In the genomic region with DNA sequence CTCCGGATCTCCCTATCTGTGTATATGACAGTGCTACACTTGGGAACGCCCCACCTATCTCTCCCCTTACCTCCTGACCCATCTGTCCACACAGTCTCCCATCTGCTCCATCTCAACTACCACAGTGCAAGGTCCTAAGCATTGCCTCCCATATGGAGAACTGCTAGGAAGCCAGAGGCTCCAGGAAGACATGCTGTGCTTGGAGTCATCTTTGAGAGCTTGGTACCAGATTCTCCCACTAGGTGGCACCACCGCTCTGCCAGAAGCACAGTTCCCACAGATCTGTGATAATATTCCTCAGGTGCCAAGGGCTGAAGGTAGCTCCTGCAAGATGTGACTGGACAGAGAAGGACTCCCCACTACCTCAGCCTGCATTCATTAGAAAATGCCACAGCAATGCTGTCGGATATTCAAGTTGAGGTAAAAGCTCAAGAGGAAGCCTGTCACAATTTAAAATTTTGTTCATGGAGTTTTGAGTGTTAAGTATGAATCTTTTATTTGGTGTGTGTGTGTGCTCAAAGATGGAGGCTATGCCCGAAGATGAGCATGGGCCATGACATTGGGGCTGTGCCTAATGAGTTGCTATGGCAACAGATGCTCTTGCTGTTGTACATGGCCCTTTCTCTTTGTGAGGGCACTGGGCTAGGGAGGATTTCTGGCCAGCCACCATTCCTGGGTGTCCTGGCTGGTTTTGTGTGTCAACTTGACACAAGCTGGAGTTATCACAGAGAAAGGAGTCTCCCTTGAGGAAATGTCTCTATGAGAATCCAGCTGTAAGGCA, we compare ENCODE assay signal across 9 mouse cellular contexts. TPM values are rescaled to one million over a fixed set of nuclear protein-coding genes. Genes with fewer than 3 reads are reported as not detected.
A peak's percentile ranks its signal among the peaks of the same experiment; 100 is the strongest.
DNase-seq lines count a peak whose midpoint lies in the region; TF ChIP-seq lines count a peak whose summit lies in the region.
"Had no signal": no experiment of that assay in that cellular context is flagged by ENCODE, and none has a peak within 500 bp of the region (broad histone marks: within the 10 kb centered on the region; RNA-seq: fewer than 3 reads in every experiment).

No protein-coding gene starts in this region.

- H3K9ac ChIP-seq in CH12.LX (ENCODE audit: insufficient read depth, low read depth): no peak overlapping the region

- in situ Hi-C loops in CH12.LX (cut with MboI; ENCODE audit: low pct_ligation_motif_present, low pct_unique_long_range_greater_than_20kb, low sequenced_read_pairs): loop anchor here (5.0 kb wide), 3 partner anchors 122 to 532 kb away; no protein-coding TSS in a partner anchor

- H3K79me2 ChIP-seq in CH12.LX (replicated peaks; ENCODE audit: control insufficient read depth, extremely low read depth, insufficient read depth, poor library complexity, severe bottlenecking): peaks cover 5% of the 10 kb centered on the region; the same call in 1 of the 2 replicates

- DNase-seq in CH12.LX (ENCODE audit: extremely low read depth): peak; percentile 72
- DNase-seq in adrenal gland, adult 2 months: peak; percentile 59
- DNase-seq in embryo, embryonic 11.5 days (ENCODE audit: low read depth, low spot score): peak; percentile 44
- DNase-seq in gastrocnemius, postnatal 36 days: peak; percentile 60 to 65
- peak; percentile 83 to 85 for DNase-seq in kidney, postnatal 4 days
- peak; percentile 32 to 48 for DNase-seq in lung, adult 18-20 months
- DNase-seq in ovary, postnatal 10 days (ENCODE audit: low spot score): peak; percentile 45
- peak; percentile 51 to 53 for DNase-seq in urinary bladder, postnatal 36 days (ENCODE audit: low spot score in 2 of 2)

- H3K36me3 ChIP-seq in CH12.LX (replicated peaks in 1 of 2; ENCODE audit: control insufficient read depth in 1 of 2, insufficient read depth in 1 of 2, low read length in 1 of 2): no peaks in the 10 kb centered on the region

- peak; percentile 90 to 99 for TF ChIP-seq CTCF in CH12.LX (conservative IDR thresholded peaks at IDR 0.05 in 1 of 2, IDR thresholded peaks at IDR 0.05 in 1 of 2; ENCODE audit: low read depth in 2 of 2, low read length in 2 of 2)

- peaks cover 12 to 47% of the 10 kb centered on the region in 2 experiments for H3K4me1 ChIP-seq in CH12.LX (ENCODE audit: control insufficient read depth in 1 of 2, insufficient read depth in 2 of 2)

- TF ChIP-seq POLR2A in CH12.LX (IDR thresholded peaks at IDR 0.05; ENCODE audit: low read depth, low read length): no peak

- H3K27me3 ChIP-seq in CH12.LX (replicated peaks): no peaks in the 10 kb centered on the region

- TF ChIP-seq RAD21 in CH12.LX (IDR thresholded peaks at IDR 0.05; ENCODE audit: low read depth, low read length): no peak; the same call in none of the 2 replicates

- no peak overlapping the region for H3K27ac ChIP-seq in CH12.LX (ENCODE audit: insufficient read depth, low read depth)

- intact Hi-C loops in gastrocnemius, postnatal 36 days (cut with DNase I): loop anchor here (1.0 kb wide), 1 partner anchor 239 kb away; no protein-coding TSS in a partner anchor

- no peaks in the 10 kb centered on the region for H3K9me3 ChIP-seq in CH12.LX (replicated peaks; ENCODE audit: low read length)

- H3K4me2 ChIP-seq in CH12.LX (ENCODE audit: insufficient read depth, low read depth, poor library complexity, severe bottlenecking): no peak overlapping the region

- no peak for TF ChIP-seq EP300 in CH12.LX (IDR thresholded peaks at IDR 0.05; ENCODE audit: low read length)

- dilution Hi-C loops in CH12.LX (cut with MboI; ENCODE audit: extremely low pct_ligation_motif_present, extremely low pct_unique_long_range_greater_than_20kb, low sequenced_read_pairs): no loop called here

- H3K4me3 ChIP-seq in CH12.LX (replicated peaks in 1 of 3; ENCODE audit: low read depth in 2 of 3, low read length in 2 of 3, poor library complexity in 1 of 3): no peak overlapping the region

TF ChIP-seq in CH12.LX, 34 proteins besides CTCF, POLR2A, EP300 and RAD21:
- peak; percentile 96 for TF ChIP-seq SMC3 (IDR thresholded peaks at IDR 0.05; ENCODE audit: low read depth, low read length)
- peak; percentile 76 for TF ChIP-seq ZC3H11A (IDR thresholded peaks at IDR 0.05; ENCODE audit: low read depth, low read length)
- TF ChIP-seq GABPA (IDR thresholded peaks at IDR 0.05; ENCODE audit: insufficient replicate concordance, low read depth, low read length): no peak
- no peak for TF ChIP-seq MEF2A (IDR thresholded peaks at IDR 0.05; ENCODE audit: borderline replicate concordance, low read depth, low read length)
- no peak for TF ChIP-seq JUND (conservative IDR thresholded peaks at IDR 0.05; ENCODE audit: low read depth, low read length)
- TF ChIP-seq BHLHE40 (IDR thresholded peaks at IDR 0.05; ENCODE audit: low read depth, low read length): no peak
- no peak for TF ChIP-seq NRF1 (IDR thresholded peaks at IDR 0.05; ENCODE audit: low read depth, low read length)
- TF ChIP-seq CHD2 (IDR thresholded peaks at IDR 0.05; ENCODE audit: low read length): no peak

RNA-seq across cellular contexts. Expression of gene Myh3, which starts 32.3 kb away (rescaled TPM):
- total RNA-seq in CH12.LX (2012; rRNA removed): 0.55 and 0.64 TPM in 2 replicates
- total RNA-seq in CH12.LX (2014; rRNA removed): 0.08 and 0.12 TPM in 2 replicates
- polyA plus RNA-seq in CH12.LX (2012; ENCODE audit: insufficient read length, low read depth): 0.26 and 0.29 TPM in 2 replicates
- under 1 TPM; 0.06 to 0.14 TPM for total RNA-seq in adrenal gland, adult 2 months (2021)
- not detected in 2 replicates for polyA plus RNA-seq in adrenal gland, adult 2 months (2012; rRNA removed)
- 10 to 100 TPM in 1 of 2 experiments, 1 to 10 TPM in 1; 7.7 to 11.8 TPM for total RNA-seq in gastrocnemius, postnatal 36 days (2021)
- polyA plus RNA-seq: gonadal fat pad, adult 2 months had no signal

RNA-seq across cellular contexts. Expression of gene Sco1, which starts 57.9 kb away (rescaled TPM):
- total RNA-seq in CH12.LX (2012; rRNA removed) (20.4 and 23.0 TPM in 2 replicates), CH12.LX (2014; rRNA removed) (32.7 and 35.9 TPM in 2 replicates)
- 15.4 and 18.7 TPM in 2 replicates for polyA plus RNA-seq in CH12.LX (2012; ENCODE audit: insufficient read length, low read depth)
- 10 to 100 TPM; 19.5 to 22.7 TPM for total RNA-seq in adrenal gland, adult 2 months (2021)
- polyA plus RNA-seq in adrenal gland, adult 2 months (2012; rRNA removed): 10.5 and 12.0 TPM in 2 replicates
- 1 to 10 TPM; 6.6 to 6.7 TPM for total RNA-seq in gastrocnemius, postnatal 36 days (2021)

RNA-seq across cellular contexts. Expression of gene Adprm, which starts 58.0 kb away (rescaled TPM):
- total RNA-seq in CH12.LX (2012; rRNA removed): 31.2 and 36.4 TPM in 2 replicates
- total RNA-seq in CH12.LX (2014; rRNA removed): 51.0 and 53.8 TPM in 2 replicates
- 43.4 and 56.7 TPM in 2 replicates for polyA plus RNA-seq in CH12.LX (2012; ENCODE audit: insufficient read length, low read depth)
- total RNA-seq in adrenal gland, adult 2 months (2021): 10 to 100 TPM; 23.1 to 26.1 TPM
- 3.8 and 4.1 TPM in 2 replicates for polyA plus RNA-seq in adrenal gland, adult 2 months (2012; rRNA removed)
- 1 to 10 TPM; 6.5 to 8.2 TPM for total RNA-seq in gastrocnemius, postnatal 36 days (2021)

Comparison
In these comparisons a context has a peak if more than half of its experiments do, and no peak if none do; other contexts are left out.
1. RNA of gene Myh3, which starts 32.3 kb away (total RNA-seq): 7.7 to 11.8 TPM in gastrocnemius, postnatal 36 days; 0.08 to 0.64 TPM in CH12.LX and 0.06 to 0.14 TPM in adrenal gland, adult 2 months; every median in the first group is over 4 times any median in the second.
2. Peak in every context shown above with its lines, with median percentiles within 50 percentile points of each other: DNase-seq.